Mouse (Mus musculus): ENCODE data around the gene Nphp4.

Nphp4 gene

DNA sequence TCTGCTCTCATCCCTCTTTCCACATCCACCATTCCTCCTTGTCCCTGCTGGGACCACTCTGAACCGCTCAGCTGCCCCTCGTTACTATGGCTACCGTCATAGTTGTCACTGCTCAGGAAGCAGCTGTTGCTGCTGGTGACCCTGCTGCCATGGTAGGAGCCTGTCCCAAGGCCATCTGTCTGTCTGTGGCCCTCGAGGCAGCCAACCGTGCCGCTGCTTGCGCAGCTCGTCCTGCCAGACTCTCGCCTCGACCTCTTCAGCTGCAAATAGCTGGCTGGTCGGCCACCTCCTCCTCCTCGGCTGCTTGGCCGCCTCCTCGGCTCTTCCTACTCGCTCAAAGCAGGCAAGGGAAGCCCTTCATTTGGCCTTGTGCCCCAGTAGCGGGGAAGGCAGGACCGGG is 81.7 kb downstream of the Nphp4 start:
- no peak for DNase-seq (ENCODE audit: low read depth, low spot score)

DNA sequence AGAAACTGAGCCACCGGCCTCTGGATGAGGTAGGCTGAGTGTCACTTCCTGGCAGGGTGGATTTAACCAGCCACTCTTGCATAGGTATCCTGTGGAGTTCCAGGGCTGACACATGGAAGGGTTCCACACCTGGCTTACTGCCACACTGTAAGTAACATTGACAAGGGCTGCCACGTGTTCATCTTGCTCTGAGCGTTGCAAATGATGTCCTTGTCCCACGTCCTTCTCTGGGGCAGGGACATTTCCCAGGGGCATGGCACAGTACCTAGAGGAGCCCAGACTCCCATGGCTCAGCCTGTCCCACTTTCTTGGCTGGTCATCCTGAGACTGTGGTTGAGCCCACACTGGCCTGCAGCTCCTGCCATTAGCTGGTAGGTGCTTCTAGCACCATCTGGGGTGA is 91.5 kb downstream of the Nphp4 start:
- DNase-seq (ENCODE audit: low read depth, low spot score), result no peak

DNA sequence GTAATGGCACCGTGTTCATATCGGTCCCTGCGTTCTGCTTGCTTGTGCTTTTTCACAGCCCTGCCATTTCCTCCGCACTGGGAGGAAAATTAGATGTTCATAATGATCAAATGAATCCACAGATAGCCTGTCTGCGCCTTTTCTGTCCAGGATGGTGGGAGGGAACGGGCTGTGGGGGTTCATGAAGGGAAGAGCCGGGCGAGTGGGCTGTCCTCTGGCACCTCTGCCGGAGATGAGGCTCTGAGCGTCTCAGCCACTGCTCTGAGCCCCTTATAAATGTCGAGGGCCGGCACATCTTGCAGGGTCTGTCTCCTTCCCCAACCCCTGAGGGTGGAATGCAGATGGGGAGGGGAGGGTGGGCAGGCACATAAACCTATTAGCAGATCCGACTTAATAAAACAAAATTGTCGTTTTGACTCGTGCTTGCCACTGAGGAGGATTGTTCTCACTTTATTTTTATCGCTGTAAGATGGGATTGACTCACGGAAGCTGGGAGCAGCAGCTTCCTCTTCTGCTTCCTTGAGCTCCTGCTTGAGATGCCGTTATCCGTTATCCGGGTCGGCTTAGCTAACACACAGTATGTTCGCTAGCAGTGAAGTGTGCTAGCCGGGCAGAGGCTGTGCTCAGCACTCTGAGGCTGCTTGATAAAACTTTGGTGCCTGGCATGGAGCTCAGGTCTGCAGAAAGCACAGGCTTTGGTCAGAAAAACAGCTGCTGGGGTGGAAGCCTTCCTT is 92.3 kb downstream of the Nphp4 start:
- no peak for DNase-seq (ENCODE audit: low read depth, low spot score)

DNA sequence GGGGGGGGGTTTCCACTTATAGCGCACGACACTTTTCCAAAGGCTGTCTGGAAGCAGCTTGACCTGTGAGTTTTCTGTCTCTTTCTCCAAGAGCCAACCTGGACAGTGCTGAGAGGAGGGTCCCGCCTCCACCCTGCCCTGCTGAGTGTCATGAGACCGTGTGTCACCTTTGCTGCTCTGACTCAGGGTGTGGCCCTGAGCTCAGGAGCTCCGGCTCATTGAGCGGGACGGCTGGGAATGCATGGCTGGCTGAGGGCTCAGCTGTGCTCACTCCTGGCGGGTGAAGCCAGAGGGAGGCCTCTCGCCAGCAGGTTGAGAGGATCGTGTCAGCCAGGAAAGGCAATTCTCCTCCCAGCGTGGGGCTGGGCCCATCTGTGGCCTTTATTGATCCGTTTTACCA is 97.8 kb downstream of the Nphp4 start:
- DNase-seq (ENCODE audit: low read depth, low spot score), result no peak

DNA sequence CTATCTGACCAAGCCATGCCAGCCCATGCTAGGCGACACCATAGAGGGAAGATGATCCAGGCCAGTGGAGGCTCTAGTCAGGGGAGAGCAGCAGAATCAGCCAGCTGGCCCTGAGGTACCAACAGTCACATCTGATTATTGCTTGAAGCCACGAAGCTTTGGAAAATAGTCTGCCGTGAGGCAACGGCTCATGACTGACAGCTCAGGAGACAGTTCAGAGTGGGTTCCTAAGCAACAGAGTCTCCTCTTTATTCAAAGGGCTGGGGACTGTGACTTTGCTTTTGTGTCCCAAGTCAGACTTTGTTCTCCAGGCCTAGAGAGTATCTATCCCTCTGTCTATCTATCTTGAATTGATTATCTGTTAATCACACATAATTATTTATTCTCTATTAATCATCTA is 100.3 kb downstream of the Nphp4 start:
- no peak for DNase-seq (ENCODE audit: low read depth, low spot score)

DNA sequence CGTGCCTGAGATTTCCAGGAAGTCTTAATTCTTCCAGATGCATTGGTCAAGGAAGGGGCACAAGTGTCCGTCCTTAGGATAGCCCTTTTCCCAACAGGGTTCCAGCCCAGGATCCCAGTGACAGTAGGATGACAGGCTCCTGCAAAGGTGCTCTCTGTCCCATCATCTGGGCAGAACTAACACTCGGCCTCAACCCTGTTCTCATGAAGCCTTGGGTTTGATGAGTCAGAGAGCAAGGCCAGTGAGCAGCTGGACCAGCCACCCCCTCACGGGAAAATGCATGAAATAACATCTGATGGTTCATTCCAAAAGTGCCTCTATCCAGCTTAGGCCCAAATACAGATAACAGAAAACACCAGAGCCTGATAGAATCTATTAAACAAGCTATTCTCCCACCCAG is 103.5 kb downstream of the Nphp4 start:
- DNase-seq (ENCODE audit: low read depth, low spot score), result peak; percentile 14

DNA sequence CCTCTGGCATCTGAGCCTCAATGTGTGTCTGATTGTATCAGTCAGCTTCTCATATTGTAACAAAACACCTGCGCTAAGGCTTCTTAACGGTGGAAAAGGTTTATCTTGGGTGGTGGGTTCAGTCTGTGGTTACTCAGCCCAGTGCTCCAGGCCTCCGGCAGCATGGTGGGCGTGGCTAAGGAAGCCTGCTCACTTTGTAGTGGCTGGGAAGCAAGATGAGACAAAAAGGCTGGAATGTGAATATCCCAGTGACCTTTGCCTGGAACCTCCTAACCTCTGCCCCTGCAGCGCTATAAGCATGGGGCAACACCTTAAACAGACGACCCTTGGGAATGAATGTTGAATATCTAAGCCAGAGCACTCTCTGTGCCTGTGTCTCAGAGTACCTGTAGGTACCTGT is 105.7 kb downstream of the Nphp4 start:
- no peak for DNase-seq (ENCODE audit: low read depth, low spot score)

DNA sequence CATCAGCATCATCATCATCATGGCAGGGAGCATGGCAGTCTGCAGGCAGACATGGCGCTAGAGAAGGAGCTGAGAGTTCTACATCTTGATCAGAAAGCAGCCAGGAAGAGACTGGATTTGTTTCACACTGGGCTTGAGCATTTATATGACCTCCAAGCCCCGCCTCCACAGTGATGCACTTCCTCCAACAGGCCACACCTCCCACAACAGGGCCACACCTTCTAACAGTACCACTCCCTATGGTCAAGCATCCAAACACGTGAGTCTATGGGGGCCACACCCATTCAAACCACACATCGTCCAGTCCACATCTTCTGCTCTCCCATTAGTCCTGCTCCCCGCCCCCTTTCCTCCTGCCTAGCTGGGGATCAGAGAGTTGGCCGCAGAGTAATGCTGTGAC is 107.1 kb downstream of the Nphp4 start:
- peak; percentile 61 for DNase-seq (ENCODE audit: low read depth, low spot score)

DNA sequence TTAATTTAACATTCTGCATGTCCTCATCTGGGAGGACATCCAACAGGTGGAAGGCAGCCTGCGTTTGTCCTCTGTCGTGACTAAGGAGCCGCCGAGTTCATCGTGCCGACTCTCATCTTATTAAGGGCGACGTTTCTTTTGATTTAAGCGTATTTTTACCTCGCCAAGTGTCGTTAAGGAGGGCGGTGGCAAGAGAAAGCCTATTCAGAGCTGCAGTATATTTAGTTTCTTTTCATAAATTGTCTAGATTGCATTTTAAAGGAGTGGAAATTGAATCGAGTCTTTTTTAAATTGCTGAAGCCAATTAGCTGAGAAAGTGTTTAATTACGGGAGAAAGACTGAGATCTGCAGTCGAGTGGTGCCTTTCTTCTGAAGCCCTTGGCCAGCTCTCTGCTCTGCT is 109.0 kb downstream of the Nphp4 start:
- DNase-seq (ENCODE audit: low read depth, low spot score), result no peak

DNA sequence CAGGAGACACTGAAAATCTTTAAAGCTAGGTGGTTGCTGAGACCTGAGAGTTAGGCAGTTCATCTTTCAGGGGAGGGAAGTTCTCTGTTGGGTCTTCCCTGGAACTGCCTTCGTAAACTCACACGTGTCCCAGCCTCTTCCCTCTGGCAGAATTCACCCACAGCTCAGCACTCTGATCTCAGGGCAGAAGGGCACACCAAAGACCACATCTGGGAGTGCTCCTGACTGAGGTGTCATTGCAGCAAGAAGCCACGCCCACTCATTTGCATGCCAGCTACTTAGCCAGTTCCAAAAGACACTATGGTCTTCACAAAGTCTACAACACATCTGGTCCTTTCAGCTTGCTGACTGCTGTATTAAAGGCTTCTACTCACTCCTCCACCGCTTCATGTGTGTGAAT is 109.7 kb downstream of the Nphp4 start:
- DNase-seq (ENCODE audit: low read depth, low spot score), result no peak

DNA sequence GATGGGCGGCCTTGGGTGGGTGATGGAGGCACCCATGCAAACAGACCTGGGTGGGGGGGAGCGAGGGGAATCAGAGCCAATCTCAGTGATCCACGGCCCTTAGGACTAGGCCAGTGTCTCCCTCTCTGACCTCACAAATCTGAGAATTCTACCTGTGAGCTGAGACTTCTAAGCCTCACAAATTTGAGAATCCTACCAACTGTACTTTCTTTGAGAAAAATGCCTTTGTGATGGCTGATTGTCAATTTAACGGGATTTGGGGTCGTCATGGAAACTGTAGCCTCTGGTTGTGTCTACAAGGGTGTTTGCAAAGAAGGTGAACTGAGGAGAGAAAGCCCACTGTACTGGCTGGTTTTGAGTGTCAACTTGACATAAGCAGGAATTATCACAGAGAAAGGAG is 127.8 kb downstream of the Nphp4 start:
- no peak for DNase-seq (ENCODE audit: low read depth, low spot score)

DNA sequence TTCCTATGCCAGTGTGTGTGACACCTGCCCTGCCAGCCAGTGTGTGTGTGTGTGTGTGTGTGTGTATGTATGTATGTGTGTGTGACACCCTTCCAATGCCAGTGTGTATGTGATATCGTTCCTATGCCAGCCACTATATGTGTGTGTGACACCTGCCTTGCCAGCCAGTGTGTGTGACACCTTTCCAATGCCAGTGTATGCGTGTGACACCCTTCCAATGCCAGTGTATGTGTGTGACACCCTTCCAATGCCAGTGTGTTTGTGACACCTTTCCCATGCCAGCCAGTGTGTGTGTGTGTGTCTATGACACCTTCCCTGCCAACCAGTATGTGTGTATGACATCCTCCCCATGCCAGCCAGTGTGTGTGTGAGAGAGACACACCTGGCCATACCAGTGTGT is 132.7 kb downstream of the Nphp4 start:
- DNase-seq (ENCODE audit: low read depth, low spot score), result no peak

DNA sequence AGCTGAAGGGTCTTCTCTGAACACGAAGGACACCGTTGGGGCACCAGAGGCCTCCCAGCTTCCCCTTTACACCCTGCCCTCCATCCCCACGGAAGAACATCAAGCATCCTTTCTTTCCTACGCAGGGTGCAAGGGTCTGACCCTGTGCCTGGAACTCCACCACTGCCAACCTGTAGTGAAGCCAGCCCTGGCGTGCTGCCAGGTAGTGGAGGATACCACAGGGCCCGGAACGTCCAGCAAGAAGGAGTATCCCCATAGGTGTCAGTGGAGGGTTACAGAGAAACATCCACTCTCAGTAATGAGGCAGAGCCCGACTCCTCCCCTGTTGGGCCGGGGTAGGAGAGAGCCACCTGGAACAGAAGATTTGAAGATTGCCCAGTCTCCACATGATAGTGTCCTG is 133.5 kb downstream of the Nphp4 start:
- DNase-seq (ENCODE audit: low read depth, low spot score), result no peak

Measured in 3T3-L1 (cell line).